Mouse (Mus musculus) embryonic facial prominence, embryonic 13.5 days (tissue): ENCODE measurements around the gene Cnn2. TPM values are rescaled to one million over a fixed set of nuclear protein-coding genes. Genes with fewer than 3 reads are reported as not detected.
"Not testable (repeated sequence)": the region's sequence is repeated elsewhere in the genome, so short reads cannot be mapped to it uniquely, and the experiment has no call there.

ENCODE experiments used
- ATAC-seq: fragments of 200-750 bp; cut with Nextera tagmentation; 2 replicates; pipeline ENCODE4 v1.8.0; 2017; ENCODE audit warnings: low read depth; ENCODE audit not compliant: insufficient number of reproducible peaks, insufficient read depth, low FRiP score, low TSS enrichment
- H3K27ac ChIP-seq: fragments of 300-500 bp; sonication (generic); 2 replicates; pipeline ENCODE4 v1.5.1; 2015; ENCODE audit warnings: moderate library complexity, mild to moderate bottlenecking, inconsistent platforms
- H3K27me3 ChIP-seq: fragments of 300-500 bp; sonication (generic); 2 replicates; pipeline ENCODE4 v1.6.1; 2015; ENCODE audit warnings: mild to moderate bottlenecking, inconsistent platforms
- H3K36me3 ChIP-seq: fragments of 300-500 bp; sonication (generic); 2 replicates; pipeline ENCODE4 v1.6.1; 2015; ENCODE audit warnings: mild to moderate bottlenecking, inconsistent platforms
- H3K4me1 ChIP-seq: fragments of 300-500 bp; sonication (generic); 2 replicates; pipeline ENCODE4 v1.6.1; 2015; ENCODE audit warnings: inconsistent platforms
- H3K4me2 ChIP-seq: fragments of 300-500 bp; sonication (generic); 2 replicates; pipeline ENCODE4 v1.6.1; 2015; ENCODE audit warnings: moderate library complexity, mild to moderate bottlenecking, inconsistent platforms
- H3K4me3 ChIP-seq: fragments of 300-500 bp; sonication (generic); 2 replicates; pipeline ENCODE4 v1.5.1; 2015; ENCODE audit warnings: mild to moderate bottlenecking, inconsistent platforms
- H3K9ac ChIP-seq: fragments of 300-500 bp; sonication (generic); 2 replicates; pipeline ENCODE4 v1.6.1; 2015; ENCODE audit warnings: mild to moderate bottlenecking, inconsistent platforms
- H3K9me3 ChIP-seq: fragments of 300-500 bp; sonication (generic); 2 replicates; pipeline ENCODE4 v1.6.1; 2016; ENCODE audit warnings: inconsistent platforms
- WGBS: fragments of 180-500 bp; shearing (Covaris S2); methylation state at CpG from one replicate; pipeline ENCODE4 v1.1.7; 2015; ENCODE audit warnings: mixed read lengths; 5-methylcytosine and 5-hydroxymethylcytosine counted together
- polyA plus RNA-seq: library from polyadenylated mRNA; unstranded; fragments of >200 nt; fragmentation: Nextera tagmentation; extraction: Ambion mirVana; gene quantifications from 2 replicates; pipeline ENCODE4 v1.2.1, GENCODE M21; 2015

Gene Cnn2
- polyA plus RNA-seq, 1 experiment from 2014 or later: 319 TPM

DNA sequence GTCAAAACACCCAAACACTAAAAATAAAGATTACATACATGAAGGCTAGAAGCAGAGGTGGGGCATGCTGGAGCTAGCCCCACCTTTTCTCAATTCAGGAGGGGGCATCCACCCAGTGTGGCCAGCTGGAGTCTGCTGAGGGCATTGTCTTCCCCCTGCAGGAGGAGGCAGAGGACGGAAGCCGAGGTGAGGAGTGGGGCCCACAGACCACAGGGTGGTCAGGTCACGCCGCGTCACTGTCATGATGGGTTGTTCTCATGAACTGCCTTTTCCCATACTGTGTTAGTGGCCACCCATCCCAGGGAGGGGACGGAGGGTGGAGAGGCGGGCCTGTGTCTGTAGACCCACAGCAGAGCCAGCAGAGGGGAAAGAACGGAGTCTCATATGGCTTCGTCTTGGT, 41.8 kb downstream of the Cnn2 start:
- WGBS: 85% methylated on average over 9 of the region's 9 CpGs
- H3K36me3 ChIP-seq: peaks cover 9% of the 10 kb centered on the region

GRCm38 (mm10) chr10:80030736-80031135, 42.4 kb downstream of the Cnn2 start:
- no peak overlapping the region for H3K4me2 ChIP-seq
- 0 out of 2 replicates have a peak overlapping the region, but pooled peaks have one; percentile 12 for H3K9ac ChIP-seq
- no peak overlapping the region for H3K27ac ChIP-seq
- ATAC-seq: no peak
- no peaks in the 10 kb centered on the region for H3K27me3 ChIP-seq
- 86% methylated on average over 17 of the region's 17 CpGs for WGBS
- H3K9me3 ChIP-seq: no peaks in the 10 kb centered on the region
- H3K4me1 ChIP-seq: peaks cover 17% of the 10 kb centered on the region
- H3K4me3 ChIP-seq: no peak overlapping the region
- H3K36me3 ChIP-seq: peaks cover 14% of the 10 kb centered on the region

More for the DNA sequence above, 41.8 kb downstream of the Cnn2 start:
- H3K27ac ChIP-seq: no peak overlapping the region
- no peak for ATAC-seq
- H3K4me1 ChIP-seq: peaks cover 17% of the 10 kb centered on the region
- no peak overlapping the region for H3K9ac ChIP-seq
- no peak overlapping the region for H3K4me2 ChIP-seq
- H3K4me3 ChIP-seq: no peak overlapping the region
- H3K9me3 ChIP-seq: no peaks in the 10 kb centered on the region
- no peaks in the 10 kb centered on the region for H3K27me3 ChIP-seq

DNA sequence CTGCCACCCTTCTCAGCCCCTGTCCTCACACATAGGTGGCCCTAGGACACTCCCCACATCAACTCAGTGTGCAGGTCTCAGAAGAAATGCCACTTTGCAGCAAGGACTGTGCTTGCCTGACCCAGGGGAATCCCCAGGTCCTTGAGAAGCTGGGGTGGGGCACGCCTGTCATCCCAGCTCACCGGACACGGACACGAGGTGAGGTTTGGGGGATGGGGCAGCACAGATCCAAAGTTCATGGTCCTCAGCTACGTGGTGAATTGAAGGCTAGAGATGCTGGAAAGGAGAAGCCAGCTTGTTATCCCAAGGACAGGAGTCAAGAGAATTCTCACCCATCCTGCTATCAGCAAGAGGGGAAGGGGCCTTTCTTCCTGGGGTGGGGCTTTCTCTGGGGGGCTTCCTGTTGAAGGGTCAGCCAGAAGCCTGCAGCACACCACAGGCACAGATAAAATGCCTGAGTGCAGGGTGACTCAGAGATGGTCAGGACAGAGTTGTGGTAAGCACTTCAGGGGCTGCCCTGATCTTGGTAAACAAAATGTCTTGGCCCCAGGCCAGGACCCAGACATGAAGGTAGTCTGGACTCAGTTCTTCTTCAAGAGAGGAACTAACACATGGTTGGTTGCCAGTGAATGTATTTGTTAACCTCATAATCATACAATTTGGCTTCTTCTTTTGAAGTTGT, 44.6 kb downstream of the Cnn2 start:
- Histone ChIP-seq H3K9me3 (no peaks in the 10 kb centered on the region), H3K9ac (peak overlapping the region; percentile 46; the same call in 1 of the 2 replicates), H3K4me2 (no peak overlapping the region), H3K4me1 (peaks cover 19% of the 10 kb centered on the region), H3K27ac (peak overlapping the region; percentile 44; the same call in 1 of the 2 replicates), H3K36me3 (peaks cover 36% of the 10 kb centered on the region), H3K4me3 (no peak overlapping the region), H3K27me3 (no peaks in the 10 kb centered on the region)
- 59% methylated on average over 5 of the region's 5 CpGs for WGBS
- no peak for ATAC-seq

- Histone ChIP-seq H3K27me3 (no peaks in the 10 kb centered on the region), H3K36me3 (peaks cover 42% of the 10 kb centered on the region), H3K27ac (peak overlapping the region; percentile 68), H3K9ac (0 out of 2 replicates have a peak overlapping the region, but pooled peaks have one; percentile 21), H3K4me2 (no peak overlapping the region), H3K4me1 (peaks cover 28% of the 10 kb centered on the region), H3K4me3 (no peak overlapping the region), H3K9me3 (no peaks in the 10 kb centered on the region)
- 42% methylated on average over 9 of the region's 9 CpGs for WGBS
- no peak for ATAC-seq
Observed at GRCm38 (mm10) chr10:80033511-80034391, 45.4 kb downstream of the Cnn2 start.

GRCm38 (mm10) chr10:80035148-80035547, 46.8 kb downstream of the Cnn2 start:
- 78% methylated on average over 8 of the region's 8 CpGs for WGBS
- Histone ChIP-seq H3K27me3 (no peaks in the 10 kb centered on the region), H3K4me1 (peaks cover 32% of the 10 kb centered on the region), H3K27ac (peak overlapping the region; percentile 12; the same call in 1 of the 2 replicates), H3K4me3 (no peak overlapping the region), H3K9ac (no peak overlapping the region; the same call in 1 of the 2 replicates), H3K9me3 (no peaks in the 10 kb centered on the region), H3K36me3 (peaks cover 42% of the 10 kb centered on the region), H3K4me2 (no peak overlapping the region)
- no peak for ATAC-seq

GRCm38 (mm10) chr10:80035686-80036085, 47.3 kb downstream of the Cnn2 start:
- WGBS: 92% methylated on average over 5 of the region's 5 CpGs
- Histone ChIP-seq H3K27ac (peak overlapping the region; percentile 12; the same call in 1 of the 2 replicates), H3K36me3 (peaks cover 42% of the 10 kb centered on the region), H3K27me3 (no peaks in the 10 kb centered on the region), H3K9ac (no peak overlapping the region; the same call in 1 of the 2 replicates), H3K4me3 (no peak overlapping the region), H3K4me2 (no peak overlapping the region), H3K9me3 (no peaks in the 10 kb centered on the region), H3K4me1 (peaks cover 32% of the 10 kb centered on the region)
- ATAC-seq: no peak

GRCm38 (mm10) chr10:80036832-80037231, 48.4 kb downstream of the Cnn2 start:
- H3K4me3 ChIP-seq: no peak overlapping the region
- 95% methylated on average over 13 of the region's 13 CpGs for WGBS

GRCm38 (mm10) chr10:80039559-80039979, 51.2 kb downstream of the Cnn2 start, which contains the start of gene Polr2e:
Polr2e (minus strand) TSS chr10:80039795.
- WGBS: under 1% methylated on average over 40 of the region's 40 CpGs
- H3K27ac ChIP-seq: peak within 1 kb of the TSS; percentile 39
- H3K4me3 ChIP-seq: peak within 1 kb of the TSS; percentile 88
- H3K27me3 ChIP-seq: no peaks in the 10 kb centered on the region
- ATAC-seq: peak; percentile 96
- H3K9ac ChIP-seq: peak within 1 kb of the TSS; percentile 91
- no peaks in the 10 kb centered on the region for H3K9me3 ChIP-seq
- H3K4me1 ChIP-seq: peaks cover 15% of the 10 kb centered on the region
- peaks cover 39% of the 10 kb centered on the region for H3K36me3 ChIP-seq
- H3K4me2 ChIP-seq: peak within 1 kb of the TSS; percentile 82

More at GRCm38 (mm10) chr10:80036832-80037231, 48.4 kb downstream of the Cnn2 start:
- Histone ChIP-seq H3K27me3 (no peaks in the 10 kb centered on the region), H3K27ac (no peak overlapping the region), H3K9me3 (no peaks in the 10 kb centered on the region), H3K4me2 (no peak overlapping the region), H3K4me1 (peaks cover 32% of the 10 kb centered on the region), H3K36me3 (peaks cover 42% of the 10 kb centered on the region), H3K9ac (no peak overlapping the region)
- no peak for ATAC-seq

GRCm38 (mm10) chr10:80041409-80042060, 53.2 kb downstream of the Cnn2 start:
- not testable (repeated sequence) for H3K4me2 ChIP-seq, H3K27me3 ChIP-seq, H3K4me3 ChIP-seq, H3K9ac ChIP-seq, H3K9me3 ChIP-seq, ATAC-seq
- peaks cover 15% of the 10 kb centered on the region for H3K4me1 ChIP-seq
- peak overlapping the region; percentile 33; the same call in 1 of the 2 replicates for H3K27ac ChIP-seq
- H3K36me3 ChIP-seq: peaks cover 19% of the 10 kb centered on the region
- 83% methylated on average over 8 of the region's 8 CpGs for WGBS

GRCm38 (mm10) chr10:80044087-80044486, 55.7 kb downstream of the Cnn2 start:
- ATAC-seq: no peak
- H3K9ac ChIP-seq: no peak overlapping the region
- H3K4me2 ChIP-seq: no peak overlapping the region
- WGBS: 18% methylated on average over 4 of the region's 4 CpGs
- H3K27ac ChIP-seq: peak overlapping the region; percentile 40; the same call in 1 of the 2 replicates
- no peaks in the 10 kb centered on the region for H3K27me3 ChIP-seq
- no peak overlapping the region for H3K4me3 ChIP-seq
- H3K9me3 ChIP-seq: no peaks in the 10 kb centered on the region
- H3K4me1 ChIP-seq: peaks cover 23% of the 10 kb centered on the region
- H3K36me3 ChIP-seq: no peaks in the 10 kb centered on the region

DNA sequence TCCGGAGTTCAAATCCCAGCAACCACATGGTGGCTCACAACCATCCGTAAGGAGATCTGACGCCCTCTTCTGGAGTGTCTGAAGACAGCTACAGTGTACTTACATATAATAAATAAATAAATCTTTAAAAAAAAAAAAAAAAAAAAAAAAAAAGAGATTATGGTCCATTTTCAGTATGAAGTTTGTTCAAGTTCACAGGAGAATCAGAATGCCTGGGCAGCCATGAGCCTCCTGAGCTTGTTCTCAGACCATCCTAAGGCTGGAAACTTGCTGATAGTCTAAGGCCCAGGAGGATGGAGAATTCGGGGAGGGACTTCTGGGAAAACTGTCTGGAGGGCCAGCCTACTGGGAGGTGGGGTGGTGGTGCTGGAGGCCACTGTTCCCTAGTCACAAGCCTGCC, 57.0 kb downstream of the Cnn2 start:
- H3K9ac ChIP-seq, H3K9me3 ChIP-seq, H3K4me2 ChIP-seq, H3K36me3 ChIP-seq, H3K27me3 ChIP-seq, ATAC-seq, H3K4me3 ChIP-seq, H3K27ac ChIP-seq: not testable (repeated sequence)
- 72% methylated on average over 4 of the region's 4 CpGs for WGBS
- H3K4me1 ChIP-seq: peaks cover 19% of the 10 kb centered on the region
